Mouse (Mus musculus) hematopoietic stem cell, adult 5-6 weeks (primary cell): ENCODE data around the gene Carns1. TPM values are rescaled to one million over a fixed set of nuclear protein-coding genes. Genes with fewer than 3 reads are reported as not detected.

Experiments used
- ATAC-seq, 2 experiments: fragments of 125-278 bp in 1 of 2; replicated peaks in 1 of 2; 2 replicates each; pipeline ENCODE4 v1.8.0; 2016 to 2017; ENCODE audit warnings: inconsistent platforms in 2 of 2, mild to moderate bottlenecking in 2 of 2, moderate number of reproducible peaks in 2 of 2, low read depth in 1 of 2, moderate TSS enrichment in 1 of 2; ENCODE audit not compliant: low FRiP score in 2 of 2, poor library complexity in 2 of 2, severe bottlenecking in 2 of 2, insufficient read depth in 1 of 2, low TSS enrichment in 1 of 2
- total RNA-seq: library from RNA; stranded (forward); fragments of 172-1452, 232-1000 nt; gene quantifications from 2 replicates; pipeline ENCODE4 v1.2.3, GENCODE M21; 2017

Gene Carns1
- total RNA-seq, 1 experiment from 2014 or later = 11.2 TPM

- no peak for ATAC-seq
Measured at GRCm38 (mm10) chr19:4189051-4189620, 13.9 kb upstream of the Carns1 start.

GRCm38 (mm10) chr19:4187303-4187702 lies 12.0 kb upstream of the Carns1 start:
- ATAC-seq = no peak

- ATAC-seq = peak; percentile 65 to 75
Measured at GRCm38 (mm10) chr19:4184976-4185975, 10.0 kb upstream of the Carns1 start.

- ATAC-seq = no peak
Measured at GRCm38 (mm10) chr19:4183689-4184088, 8.4 kb upstream of the Carns1 start.

GRCm38 (mm10) chr19:4181892-4182291 lies 6.6 kb upstream of the Carns1 start:
- peak; percentile 54 to 63; a peak in 3 of 4 replicates for ATAC-seq

GRCm38 (mm10) chr19:4180411-4180810 lies 5.1 kb upstream of the Carns1 start:
- ATAC-seq = peak in 1 of 2 experiments; percentile 12; a peak in 1 of 4 replicates

GRCm38 (mm10) chr19:4172925-4173324 lies 2.4 kb downstream of the Carns1 start:
- ATAC-seq = no peak

GRCm38 (mm10) chr19:4171393-4172290 lies 3.6 kb downstream of the Carns1 start:
- ATAC-seq = peak; percentile 34 to 38

- ATAC-seq = no peak
Measured at GRCm38 (mm10) chr19:4170723-4171392, 4.4 kb downstream of the Carns1 start.

- peak in 1 of 2 experiments; percentile 8; a peak in 1 of 4 replicates for ATAC-seq
Measured at GRCm38 (mm10) chr19:4169810-4170209, 5.5 kb downstream of the Carns1 start.

- ATAC-seq = peak; percentile 91
Measured at GRCm38 (mm10) chr19:4169378-4169784, 5.9 kb downstream of the Carns1 start.

- no peak for ATAC-seq
Measured at GRCm38 (mm10) chr19:4166678-4167476, 8.4 kb downstream of the Carns1 start.

- no peak for ATAC-seq
Measured at GRCm38 (mm10) chr19:4164721-4165120, 10.6 kb downstream of the Carns1 start.

- no peak for ATAC-seq
Measured at GRCm38 (mm10) chr19:4164100-4164499, 11.2 kb downstream of the Carns1 start.

GRCm38 (mm10) chr19:4163543-4163887 lies 11.8 kb downstream of the Carns1 start:
- ATAC-seq = no peak
